Mouse (Mus musculus): ENCODE measurements around the gene Prkca. TPM values are rescaled to one million over a fixed set of nuclear protein-coding genes. Genes with fewer than 3 reads are reported as not detected.

Gene Prkca
- total and polyA plus RNA-seq, 3 experiments: 15.3 to 30.9 (median 19.9) TPM

DNA sequence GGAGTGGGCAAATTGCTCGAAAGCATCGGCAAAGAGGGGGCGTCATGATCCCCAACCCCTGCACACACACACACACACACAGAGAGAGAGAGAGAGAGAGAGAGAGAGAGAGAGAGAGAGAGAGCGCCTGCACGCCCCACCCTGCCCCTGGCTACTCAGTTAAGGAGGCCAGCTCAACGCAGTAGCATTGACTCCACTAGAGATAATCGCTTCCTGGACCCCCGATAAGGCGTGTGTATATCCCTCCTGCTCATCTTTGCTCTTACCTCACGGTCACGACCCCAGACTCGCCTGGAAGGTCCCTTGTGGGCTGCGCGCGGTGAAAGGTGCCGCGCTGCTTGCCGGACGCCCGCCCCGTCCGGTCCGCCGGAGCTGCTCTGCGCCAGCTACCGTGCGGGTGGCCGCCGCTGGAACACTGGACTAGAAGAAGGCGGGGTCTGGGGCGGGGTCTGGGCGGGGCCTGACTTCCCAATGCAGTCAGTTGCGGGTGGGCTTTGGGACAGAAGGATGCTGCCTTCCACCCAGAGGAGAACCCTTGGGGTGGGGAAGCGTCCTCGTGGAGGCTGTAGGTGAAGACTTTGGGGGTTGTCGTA, 429.0 kb downstream of the Prkca start, which contains the start of gene Cacng5:
TSS of gene Cacng5 (minus strand) at position 422 of the 593 bp plus-strand sequence.
- Histone ChIP-seq H3K79me2 (ENCODE audit: control insufficient read depth, insufficient read depth, low read length, poor library complexity) (no peaks in the 10 kb centered on the region), H3K36me3 (ENCODE audit: control insufficient read depth in 1 of 2, insufficient read depth in 2 of 2, low read length in 2 of 2) (no peaks in the 10 kb centered on the region), H3K4me1 (ENCODE audit: control insufficient read depth in 1 of 2, insufficient read depth in 2 of 2, low read length in 2 of 2) (no peaks in the 10 kb centered on the region), H3K9me3 (replicated peaks; ENCODE audit: insufficient read depth, low read length) (no peaks in the 10 kb centered on the region), H3K4me3 (ENCODE audit: control insufficient read depth in 1 of 2, insufficient read depth in 1 of 2, low read depth in 2 of 2, low read length in 2 of 2) (no peak within 1 kb of the TSS), H3K27ac (ENCODE audit: control insufficient read depth, low read depth, low read length) (no peak within 1 kb of the TSS), H3K27me3 (ENCODE audit: control insufficient read depth in 1 of 2, insufficient read depth in 2 of 2, low read length in 2 of 2) (no peaks in the 10 kb centered on the region), H3K9ac (ENCODE audit: control insufficient read depth, low read depth, low read length, poor library complexity, severe bottlenecking) (no peak within 1 kb of the TSS)
- TF ChIP-seq MAFK (IDR thresholded peaks at IDR 0.05; ENCODE audit: borderline replicate concordance, low read depth, low read length) (no peak), USF2 (IDR thresholded peaks at IDR 0.05; ENCODE audit: borderline replicate concordance in 1 of 2, insufficient read depth in 1 of 2, low read depth in 1 of 2, low read length in 2 of 2) (no peak), UBTF (IDR thresholded peaks at IDR 0.05; ENCODE audit: borderline replicate concordance, insufficient read depth, low read depth, low read length) (no peak), MAX (IDR thresholded peaks at IDR 0.05; ENCODE audit: low read length) (no peak), POLR2A (IDR thresholded peaks at IDR 0.05; ENCODE audit: control insufficient read depth in 1 of 2, insufficient read depth in 1 of 2, low read depth in 1 of 2, low read length in 2 of 2, poor library complexity in 1 of 2) (no peak), MXI1 (IDR thresholded peaks at IDR 0.05; ENCODE audit: low read depth, low read length) (no peak), NRF1 (IDR thresholded peaks at IDR 0.05; ENCODE audit: insufficient read depth, low read depth, low read length, poor library complexity, severe bottlenecking) (no peak), ZNF384 (IDR thresholded peaks at IDR 0.05; ENCODE audit: low read depth, low read length) (no peak), TAL1 (IDR thresholded peaks at IDR 0.05; ENCODE audit: low read length) (no peak), POLR2AphosphoS2 (IDR thresholded peaks at IDR 0.05; ENCODE audit: low read length) (no peak), CHD1 (IDR thresholded peaks at IDR 0.05; ENCODE audit: low read depth, low read length) (no peak), ETS1 (IDR thresholded peaks at IDR 0.05; ENCODE audit: low read depth, low read length) (no peak), NELFE (IDR thresholded peaks at IDR 0.05; ENCODE audit: low read depth, low read length) (no peak), SIN3A (IDR thresholded peaks at IDR 0.05; ENCODE audit: low read length) (no peak), CTCF (IDR thresholded peaks at IDR 0.05 in 2 of 3, conservative IDR thresholded peaks at IDR 0.05 in 1 of 3; ENCODE audit: control insufficient read depth in 1 of 3, insufficient read depth in 1 of 3, low read depth in 2 of 3, low read length in 3 of 3, poor library complexity in 1 of 3, severe bottlenecking in 1 of 3) (no peak), TBP (IDR thresholded peaks at IDR 0.05; ENCODE audit: low read depth, low read length) (no peak), MAZ (IDR thresholded peaks at IDR 0.05; ENCODE audit: low read depth, low read length) (no peak), POLR2AphosphoS5 (IDR thresholded peaks at IDR 0.05; ENCODE audit: borderline replicate concordance, low read depth, low read length) (no peak)
- DNase-seq (ENCODE audit: low read depth, low spot score): no peak

DNA sequence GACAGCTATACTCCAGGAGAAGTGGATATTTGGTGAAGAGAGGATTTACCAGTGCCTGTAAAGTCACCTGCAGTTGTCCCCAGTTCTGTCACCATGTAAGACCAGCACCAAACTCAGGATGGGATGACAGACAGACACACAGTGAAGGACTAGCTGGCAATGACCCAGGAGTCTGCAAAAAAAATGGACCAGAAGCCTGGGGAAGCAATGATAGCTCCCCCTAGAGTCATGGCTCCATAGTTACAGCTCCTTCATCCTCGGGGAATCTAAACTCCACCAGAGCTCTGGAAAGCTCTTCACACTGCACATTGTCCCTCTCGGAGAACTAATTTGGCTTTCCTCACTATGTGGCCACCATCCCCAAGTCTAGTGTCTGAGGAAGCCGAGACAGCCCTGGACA, 430.4 kb downstream of the Prkca start:
- Histone ChIP-seq H3K4me3 (ENCODE audit: control insufficient read depth in 1 of 2, insufficient read depth in 1 of 2, low read depth in 2 of 2, low read length in 2 of 2) (no peak overlapping the region), H3K27ac (ENCODE audit: control insufficient read depth, low read depth, low read length) (no peak overlapping the region), H3K4me1 (ENCODE audit: control insufficient read depth in 1 of 2, insufficient read depth in 2 of 2, low read length in 2 of 2) (no peaks in the 10 kb centered on the region), H3K9me3 (replicated peaks; ENCODE audit: insufficient read depth, low read length) (no peaks in the 10 kb centered on the region), H3K36me3 (ENCODE audit: control insufficient read depth in 1 of 2, insufficient read depth in 2 of 2, low read length in 2 of 2) (no peaks in the 10 kb centered on the region), H3K27me3 (ENCODE audit: control insufficient read depth in 1 of 2, insufficient read depth in 2 of 2, low read length in 2 of 2) (no peaks in the 10 kb centered on the region), H3K79me2 (ENCODE audit: control insufficient read depth, insufficient read depth, low read length, poor library complexity) (no peaks in the 10 kb centered on the region), H3K9ac (ENCODE audit: control insufficient read depth, low read depth, low read length, poor library complexity, severe bottlenecking) (no peak overlapping the region)
- TF ChIP-seq MEF2A (IDR thresholded peaks at IDR 0.05; ENCODE audit: extremely low read depth, insufficient replicate concordance, low read depth, low read length, poor library complexity, severe bottlenecking): no peak
- no peak for TF ChIP-seq GABPA (IDR thresholded peaks at IDR 0.05; ENCODE audit: low read depth, low read length)
- no peak for TF ChIP-seq USF1 (IDR thresholded peaks at IDR 0.05; ENCODE audit: low read depth, low read length)
- TF ChIP-seq SMC3 (IDR thresholded peaks at IDR 0.05; ENCODE audit: low read depth, low read length): peak; percentile 24; the same call in 1 of the 2 replicates
- TF ChIP-seq CTCF (IDR thresholded peaks at IDR 0.05 in 2 of 3, conservative IDR thresholded peaks at IDR 0.05 in 1 of 3; ENCODE audit: control insufficient read depth in 1 of 3, insufficient read depth in 1 of 3, low read depth in 2 of 3, low read length in 3 of 3, poor library complexity in 1 of 3, severe bottlenecking in 1 of 3): peak; percentile 26 to 38 (median 32)
- no peak for TF ChIP-seq TAL1 (IDR thresholded peaks at IDR 0.05; ENCODE audit: low read length)
- no peak for TF ChIP-seq ZMIZ1 (IDR thresholded peaks at IDR 0.05; ENCODE audit: low read depth, low read length)
- no peak for DNase-seq (ENCODE audit: low read depth, low spot score)

All from MEL (cell line).